Mouse (Mus musculus) stomach, postnatal 0 days (tissue): ENCODE measurements at regions not wholly inside any gene's neighbourhood (a gene's known extent, or its start where the extent isn't known, plus 50 kb on each side); places are given as distances from the start of the nearest gene placed in this dataset.
A peak's percentile ranks its signal among the peaks of the same experiment; 100 is the strongest.

Source experiments
- ATAC-seq: fragments of 200-750 bp; cut with Nextera tagmentation; 2 replicates; pipeline ENCODE4 v1.8.0; 2017; ENCODE audit not compliant: low FRiP score, low TSS enrichment
- DNase-seq: peaks from one replicate; pipeline ENCODE4 v3.0.0-alpha.2; 2016; ENCODE audit warnings: low spot score
- H3K27ac ChIP-seq: fragments of 300-500 bp; sonication (generic); replicated peaks from 2 replicates; pipeline ENCODE4 v1.5.1; 2014; ENCODE audit warnings: mild to moderate bottlenecking, control low read depth
- H3K27me3 ChIP-seq: fragments of 300-500 bp; sonication (generic); 2 replicates; pipeline ENCODE4 v1.6.1; 2014; ENCODE audit warnings: low read length; ENCODE audit not compliant: control insufficient read depth, insufficient read depth
- H3K36me3 ChIP-seq: fragments of 300-500 bp; sonication (generic); 2 replicates; pipeline ENCODE4 v1.6.1; 2014; ENCODE audit warnings: low read length, mixed read lengths; ENCODE audit not compliant: control insufficient read depth, insufficient read depth
- H3K4me1 ChIP-seq: fragments of 300-500 bp; sonication (generic); replicated peaks from 2 replicates; pipeline ENCODE4 v1.6.1; 2014; ENCODE audit warnings: antibody characterized with exemption; ENCODE audit not compliant: control insufficient read depth, insufficient read depth
- H3K4me2 ChIP-seq: fragments of 300-500 bp; sonication (generic); replicated peaks from 2 replicates; pipeline ENCODE4 v1.6.1; 2014; ENCODE audit warnings: low read depth, mild to moderate bottlenecking, control low read depth, moderate library complexity
- H3K4me3 ChIP-seq: fragments of 300-500 bp; sonication (generic); 2 replicates; pipeline ENCODE4 v1.5.1; 2014; ENCODE audit warnings: low read depth, low read length, control low read depth
- H3K9ac ChIP-seq: fragments of 300-500 bp; sonication (generic); 2 replicates; pipeline ENCODE4 v1.6.1; 2014; ENCODE audit warnings: mild to moderate bottlenecking, low read length, control low read depth, mixed read lengths
- H3K9me3 ChIP-seq: fragments of 300-500 bp; sonication (generic); 2 replicates; pipeline ENCODE4 v1.6.1; 2016; ENCODE audit warnings: low read length; ENCODE audit not compliant: control insufficient read depth
- CTCF ChIP-seq: IDR thresholded peaks from 2 replicates; pipeline ENCODE4 v1.5.1; 2016; ENCODE audit warnings: antibody characterized with exemption, low read depth, mild to moderate bottlenecking, moderate library complexity
- EP300 ChIP-seq: optimal IDR thresholded peaks from 2 replicates; pipeline ENCODE3; 2016; ENCODE audit warnings: antibody characterized with exemption
- WGBS: fragments of 180-500 bp; shearing (Covaris S2); extraction: QIAGEN DNeasy Blood & Tissue Kit; methylation state at CpG from one replicate; pipeline ENCODE4 v1.1.7; 2014; 5-methylcytosine and 5-hydroxymethylcytosine counted together

GRCm38 (mm10) chr16:46982910-46983600 lies 484.7 kb upstream of the Nectin3 start:
- WGBS, result 69% methylated on average over 6 of the region's 6 CpGs
- no peak for DNase-seq
- Histone ChIP-seq H3K4me2 (no peak overlapping the region), H3K4me1 (no peaks in the 10 kb centered on the region), H3K27me3 (no peaks in the 10 kb centered on the region), H3K36me3 (no peaks in the 10 kb centered on the region), H3K9me3 (no peaks in the 10 kb centered on the region), H3K4me3 (no peak overlapping the region), H3K9ac (no peak overlapping the region), H3K27ac (no peak overlapping the region)
- ATAC-seq, result no peak
- no peak for TF ChIP-seq CTCF
- no peak for TF ChIP-seq EP300

- 67% methylated on average over 5 of the region's 5 CpGs for WGBS
Measured at GRCm38 (mm10) chr16:46982272-46982909, 484.1 kb upstream of the Nectin3 start.

GRCm38 (mm10) chr16:46965741-46966140 lies 467.4 kb upstream of the Nectin3 start:
- WGBS, result 83% methylated on average over 7 of the region's 7 CpGs
- H3K36me3 ChIP-seq, result no peaks in the 10 kb centered on the region
- TF ChIP-seq EP300 (no peak), CTCF (no peak)
- no peaks in the 10 kb centered on the region for H3K27me3 ChIP-seq
- no peaks in the 10 kb centered on the region for H3K9me3 ChIP-seq
- no peak overlapping the region for H3K4me2 ChIP-seq
- ATAC-seq (no peak), DNase-seq (no peak)
- H3K4me3 ChIP-seq, result no peak overlapping the region
- no peaks in the 10 kb centered on the region for H3K4me1 ChIP-seq
- no peak overlapping the region for H3K27ac ChIP-seq
- no peak overlapping the region for H3K9ac ChIP-seq

More at GRCm38 (mm10) chr16:46982272-46982909, 484.1 kb upstream of the Nectin3 start:
- no peak overlapping the region for H3K4me2 ChIP-seq
- no peak for TF ChIP-seq EP300
- no peak for TF ChIP-seq CTCF
- no peaks in the 10 kb centered on the region for H3K4me1 ChIP-seq
- no peak overlapping the region for H3K4me3 ChIP-seq
- H3K9ac ChIP-seq, result no peak overlapping the region
- DNase-seq (no peak), ATAC-seq (no peak)
- no peaks in the 10 kb centered on the region for H3K27me3 ChIP-seq
- H3K36me3 ChIP-seq, result no peaks in the 10 kb centered on the region
- H3K27ac ChIP-seq, result no peak overlapping the region
- no peaks in the 10 kb centered on the region for H3K9me3 ChIP-seq

GRCm38 (mm10) chr16:46956990-46957389 lies 458.7 kb upstream of the Nectin3 start:
- TF ChIP-seq EP300, result no peak
- no peak for TF ChIP-seq CTCF
- no peak overlapping the region for H3K27ac ChIP-seq
- no peaks in the 10 kb centered on the region for H3K36me3 ChIP-seq
- DNase-seq (no peak), ATAC-seq (no peak)
- H3K9ac ChIP-seq, result no peak overlapping the region
- no peak overlapping the region for H3K4me2 ChIP-seq
- H3K27me3 ChIP-seq, result no peaks in the 10 kb centered on the region
- 74% methylated on average over 1 of the region's 1 CpGs for WGBS
- no peaks in the 10 kb centered on the region for H3K9me3 ChIP-seq
- H3K4me3 ChIP-seq, result no peak overlapping the region
- H3K4me1 ChIP-seq, result no peaks in the 10 kb centered on the region

GRCm38 (mm10) chr16:46926060-46926459 lies 427.7 kb upstream of the Nectin3 start:
- no peaks in the 10 kb centered on the region for H3K36me3 ChIP-seq
- H3K4me2 ChIP-seq, result no peak overlapping the region
- H3K27me3 ChIP-seq, result no peaks in the 10 kb centered on the region
- WGBS, result 52% methylated on average over 3 of the region's 3 CpGs
- peak; percentile 49 for TF ChIP-seq CTCF
- TF ChIP-seq EP300, result no peak
- peak; percentile 36 for DNase-seq
- no peak overlapping the region for H3K9ac ChIP-seq
- H3K4me1 ChIP-seq, result no peaks in the 10 kb centered on the region
- no peak overlapping the region for H3K4me3 ChIP-seq
- H3K27ac ChIP-seq, result no peak overlapping the region
- ATAC-seq, result no peak
- no peaks in the 10 kb centered on the region for H3K9me3 ChIP-seq

- no peak for DNase-seq
- TF ChIP-seq CTCF (no peak), EP300 (no peak)
- ATAC-seq, result no peak
Measured at GRCm38 (mm10) chr16:46894576-46895203, 396.4 kb upstream of the Nectin3 start.

More at GRCm38 (mm10) chr16:46894576-46895203, 396.4 kb upstream of the Nectin3 start:
- Histone ChIP-seq H3K27ac (no peak overlapping the region), H3K36me3 (no peaks in the 10 kb centered on the region), H3K9me3 (no peaks in the 10 kb centered on the region), H3K9ac (no peak overlapping the region), H3K4me2 (no peak overlapping the region), H3K4me3 (no peak overlapping the region), H3K4me1 (no peaks in the 10 kb centered on the region), H3K27me3 (no peaks in the 10 kb centered on the region)
- WGBS, result 70% methylated on average over 2 of the region's 2 CpGs
